Mouse (Mus musculus) forebrain, postnatal 0 days (tissue): Measurements from ENCODE around the gene Cpa2. TPM values are rescaled to one million over a fixed set of nuclear protein-coding genes. Genes with fewer than 3 reads are reported as not detected.

Experiments
- ATAC-seq: fragments of 200-750 bp; cut with Nextera tagmentation; 2 replicates; pipeline ENCODE4 v1.8.0; 2017; ENCODE audit warnings: mild to moderate bottlenecking, moderate library complexity
- DNase-seq: peaks from one replicate; pipeline ENCODE4 v3.0.0-alpha.2; 2015
- H3K27ac ChIP-seq: fragments of 300-500 bp; sonication (generic); 2 replicates; pipeline ENCODE4 v1.5.1; 2014; ENCODE audit warnings: low read depth, mild to moderate bottlenecking, antibody characterized with exemption, low read length, moderate library complexity, mixed read lengths
- H3K27me3 ChIP-seq: fragments of 300-500 bp; sonication (generic); 2 replicates; pipeline ENCODE4 v1.6.1; 2014; ENCODE audit warnings: mild to moderate bottlenecking, low read length, mixed read lengths; ENCODE audit not compliant: insufficient read depth
- H3K36me3 ChIP-seq: fragments of 300-500 bp; sonication (generic); 2 replicates; pipeline ENCODE4 v1.6.1; 2014; ENCODE audit warnings: mild to moderate bottlenecking, moderate library complexity; ENCODE audit not compliant: insufficient read depth
- H3K4me1 ChIP-seq: fragments of 300-500 bp; sonication (generic); 2 replicates; pipeline ENCODE4 v1.6.1; 2014; ENCODE audit warnings: antibody characterized with exemption; ENCODE audit not compliant: insufficient read depth
- H3K4me2 ChIP-seq: fragments of 300-500 bp; sonication (generic); 2 replicates; pipeline ENCODE4 v1.6.1; 2014; ENCODE audit warnings: low read depth, mild to moderate bottlenecking, moderate library complexity
- H3K4me3 ChIP-seq: fragments of 300-500 bp; sonication (generic); 2 replicates; pipeline ENCODE4 v1.5.1; 2014; ENCODE audit warnings: low read depth, low read length, mixed read lengths
- H3K9ac ChIP-seq: fragments of 300-500 bp; sonication (generic); 2 replicates; pipeline ENCODE4 v1.6.1; 2014; ENCODE audit warnings: mild to moderate bottlenecking
- H3K9me3 ChIP-seq: fragments of 300-500 bp; sonication (generic); 2 replicates; pipeline ENCODE4 v1.6.1; 2016; ENCODE audit warnings: low read length
- CTCF ChIP-seq: sonication (generic); IDR thresholded peaks from 2 replicates; pipeline ENCODE4 v1.5.1; 2016; ENCODE audit warnings: antibody characterized with exemption, control low read depth, low read depth
- WGBS: fragments of 180-500 bp; shearing (Covaris S2); extraction: QIAGEN DNeasy Blood & Tissue Kit; methylation state at CpG from one replicate; pipeline ENCODE4 v1.1.7; 2014; 5-methylcytosine and 5-hydroxymethylcytosine counted together
- polyA plus RNA-seq: library from polyadenylated mRNA; unstranded; fragments of >200 nt; fragmentation: Nextera tagmentation; extraction: Ambion mirVana; gene quantifications from 2 replicates; pipeline ENCODE4 v1.2.1, GENCODE M21; 2015
- total RNA-seq: library from RNA; depleted of rRNA; stranded (reverse); fragments of >200 nt; gene quantifications from 2 replicates; pipeline ENCODE4 v1.2.3, GENCODE M21; 2014

Gene Cpa2
- total and polyA plus RNA-seq, 2 experiments from 2014 or later = 10.0 to 16.6 TPM

DNA sequence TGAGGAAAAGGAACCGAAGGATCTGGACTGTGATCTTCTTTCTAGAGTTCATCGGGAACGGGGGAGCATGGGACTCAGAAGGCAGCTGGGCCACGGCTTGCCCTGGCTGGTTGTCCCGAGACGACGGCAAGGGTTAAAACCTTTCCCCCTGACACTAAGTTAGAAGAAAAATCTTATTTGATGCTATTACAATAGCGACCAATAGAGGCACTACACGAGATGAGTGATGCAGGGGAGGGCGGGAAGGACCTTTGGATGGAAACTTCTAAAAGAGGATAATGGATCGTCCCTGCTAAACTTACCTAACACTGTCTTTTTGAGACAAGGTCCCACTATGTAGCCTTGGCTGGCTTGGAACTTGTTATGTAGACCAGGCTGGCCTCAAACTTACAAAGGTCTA, 21.0 kb upstream of the Cpa2 start:
- Histone ChIP-seq H3K36me3 (no peaks in the 10 kb centered on the region), H3K27me3 (no peaks in the 10 kb centered on the region), H3K4me1 (no peaks in the 10 kb centered on the region), H3K4me3 (no peak overlapping the region), H3K9ac (no peak overlapping the region), H3K27ac (no peak overlapping the region), H3K4me2 (no peak overlapping the region), H3K9me3 (no peaks in the 10 kb centered on the region)
- DNase-seq = no peak
- ATAC-seq = no peak
- 66% methylated on average over 11 of the region's 11 CpGs for WGBS
- TF ChIP-seq CTCF = peak; percentile 28; the same call in 1 of the 2 replicates

DNA sequence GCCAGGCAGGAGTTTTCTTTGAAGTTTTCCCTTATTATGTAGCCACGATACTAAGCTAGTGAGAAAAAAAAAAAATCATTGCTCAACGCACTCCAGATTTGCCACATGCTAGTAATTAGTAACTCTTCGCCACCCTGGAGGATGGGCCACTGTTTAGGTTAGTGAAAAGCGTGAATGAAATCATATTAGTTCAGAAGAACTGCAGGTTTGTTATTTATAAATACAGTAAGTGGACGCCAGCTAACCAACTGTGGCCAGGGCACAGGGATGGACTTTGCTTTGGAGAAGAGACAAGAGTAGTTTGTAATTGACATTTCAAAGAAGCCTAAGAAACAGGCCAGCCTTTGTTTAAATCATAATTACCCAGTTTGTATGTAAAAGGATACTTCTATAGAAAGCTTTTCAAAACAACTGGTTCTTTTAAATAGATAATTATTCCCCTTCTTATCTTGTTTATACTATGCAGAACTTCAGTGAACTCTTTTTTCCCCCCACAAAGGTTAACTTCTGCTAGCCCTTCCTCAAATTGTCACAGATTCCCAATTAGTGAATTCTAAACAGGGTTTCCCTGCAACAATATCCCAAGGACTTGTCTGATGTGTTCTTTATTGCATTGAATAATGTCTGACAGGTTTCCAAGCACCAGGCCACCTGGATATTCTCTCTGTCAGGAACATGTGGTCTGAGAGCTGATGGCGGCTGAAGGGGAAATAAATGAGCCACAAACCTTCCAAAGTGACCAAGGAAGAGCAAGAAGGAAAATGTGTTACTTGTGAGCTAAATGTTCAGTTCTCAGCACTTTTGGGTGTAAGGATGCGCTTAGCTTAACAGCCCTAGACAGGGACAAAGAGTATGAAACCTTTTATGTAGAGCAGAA, 15.7 kb upstream of the Cpa2 start:
- no peak overlapping the region for H3K9ac ChIP-seq
- H3K4me3 ChIP-seq = no peak overlapping the region
- H3K27ac ChIP-seq = peak overlapping the region; percentile 21; the same call in 1 of the 2 replicates
- no peak for ATAC-seq
- no peaks in the 10 kb centered on the region for H3K27me3 ChIP-seq
- H3K4me1 ChIP-seq = peaks cover 7% of the 10 kb centered on the region
- no peak for TF ChIP-seq CTCF
- 21% methylated on average over 7 of the region's 7 CpGs for WGBS
- no peak for DNase-seq
- H3K36me3 ChIP-seq = no peaks in the 10 kb centered on the region
- H3K4me2 ChIP-seq = no peak overlapping the region
- no peaks in the 10 kb centered on the region for H3K9me3 ChIP-seq

DNA sequence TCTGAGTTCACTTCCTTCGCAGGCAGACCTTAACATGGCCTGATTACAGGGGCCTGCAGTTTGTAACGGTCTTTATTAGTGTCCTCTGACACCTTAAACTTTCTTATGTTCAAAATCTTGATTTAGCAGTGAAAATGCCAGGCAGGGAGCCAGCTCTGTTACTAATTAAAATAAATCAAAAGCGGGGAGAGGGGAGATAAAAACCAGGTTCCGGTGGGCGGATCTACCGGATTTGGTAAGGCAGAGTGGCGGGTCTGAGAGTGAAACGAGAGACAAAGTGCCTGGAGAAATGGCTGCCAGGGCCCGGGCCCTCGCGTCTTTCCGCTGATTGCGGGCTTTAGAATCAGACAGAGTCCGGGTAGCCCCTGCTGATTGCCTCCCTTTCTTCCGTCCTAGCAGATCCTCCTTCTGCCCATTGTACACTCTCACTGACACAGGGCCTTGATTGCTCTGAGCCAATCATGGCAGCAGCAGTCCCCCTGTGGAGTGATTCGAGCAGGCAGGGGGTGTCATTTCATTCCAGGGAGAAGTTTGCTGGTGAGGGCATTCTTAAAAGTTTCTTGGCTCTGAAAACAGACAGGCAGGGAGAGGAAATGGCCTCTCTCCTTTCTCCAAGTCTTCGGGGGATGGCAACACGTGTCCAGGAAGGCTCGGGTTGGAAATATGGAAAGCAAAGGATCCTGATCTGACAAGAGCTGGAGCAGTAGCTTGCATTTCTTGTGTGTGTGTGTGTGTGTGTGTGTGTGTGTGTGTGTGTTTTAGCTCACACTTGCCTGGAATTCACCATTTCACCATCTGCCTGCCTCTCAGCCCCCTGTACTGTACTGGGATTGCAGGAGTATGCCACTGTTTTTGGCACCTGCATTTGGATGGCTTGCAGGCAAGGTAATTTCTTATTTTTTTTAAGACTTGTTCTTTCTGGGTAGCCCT, 14.5 kb upstream of the Cpa2 start:
- peak overlapping the region; percentile 41 for H3K4me2 ChIP-seq
- TF ChIP-seq CTCF = 0 out of 2 replicates have a peak, but pooled peaks have one; percentile 5
- no peaks in the 10 kb centered on the region for H3K27me3 ChIP-seq
- H3K9me3 ChIP-seq = no peaks in the 10 kb centered on the region
- peaks cover 7% of the 10 kb centered on the region for H3K4me1 ChIP-seq
- DNase-seq (peak; percentile 69), ATAC-seq (peak; percentile 75)
- peak overlapping the region; percentile 67 for H3K27ac ChIP-seq
- 6% methylated on average over 19 of the region's 19 CpGs for WGBS
- peak overlapping the region; percentile 43 for H3K9ac ChIP-seq
- H3K36me3 ChIP-seq = no peaks in the 10 kb centered on the region
- H3K4me3 ChIP-seq = peak overlapping the region; percentile 4; the same call in 1 of the 2 replicates

DNA sequence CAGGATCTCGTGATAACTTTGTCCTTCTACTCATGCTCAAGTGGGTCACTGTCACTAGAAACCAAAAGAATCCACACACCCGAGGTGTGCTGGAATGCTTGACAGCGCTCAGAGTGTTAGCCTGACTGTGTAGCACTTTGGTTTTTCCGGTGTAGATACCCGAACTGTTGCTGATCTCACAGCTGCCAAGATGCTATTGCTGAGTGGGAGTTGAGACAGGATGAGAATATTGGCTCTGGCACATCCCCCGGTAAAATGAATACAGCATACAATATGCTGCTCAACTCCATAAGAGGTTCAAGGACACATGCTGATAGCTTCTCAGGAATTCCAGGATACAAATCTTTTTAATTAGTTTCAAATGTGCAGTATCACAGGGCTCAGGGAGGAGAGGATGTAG, 12.6 kb upstream of the Cpa2 start:
- Histone ChIP-seq H3K4me2 (no peak overlapping the region), H3K9me3 (no peaks in the 10 kb centered on the region), H3K27me3 (no peaks in the 10 kb centered on the region), H3K9ac (no peak overlapping the region), H3K4me3 (no peak overlapping the region), H3K36me3 (no peaks in the 10 kb centered on the region), H3K4me1 (peaks cover 7% of the 10 kb centered on the region), H3K27ac (no peak overlapping the region; the same call in 1 of the 2 replicates)
- no peak for TF ChIP-seq CTCF
- DNase-seq (no peak), ATAC-seq (no peak)
- WGBS = 58% methylated on average over 6 of the region's 6 CpGs

DNA sequence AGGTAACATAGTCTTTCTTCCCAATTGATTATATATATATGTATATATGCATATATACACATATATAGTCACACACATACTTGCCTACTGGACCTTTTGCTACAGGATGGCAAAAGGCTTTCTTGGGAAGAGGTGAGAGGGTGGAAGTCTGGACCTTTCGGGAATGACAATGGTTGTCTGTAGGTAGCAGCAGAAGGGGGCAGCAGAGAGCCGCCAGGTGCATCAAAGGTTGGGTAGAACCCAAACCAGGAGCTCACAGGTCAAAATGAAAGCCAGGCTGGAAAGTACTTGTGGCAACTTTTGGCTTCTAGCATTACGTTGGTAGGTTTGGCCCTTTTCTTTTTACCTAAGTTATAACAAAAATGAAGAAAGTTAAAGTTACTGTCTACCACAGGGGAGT, 6.0 kb upstream of the Cpa2 start:
- Histone ChIP-seq H3K27ac (no peak overlapping the region), H3K9ac (no peak overlapping the region), H3K36me3 (no peaks in the 10 kb centered on the region), H3K4me3 (no peak overlapping the region), H3K9me3 (no peaks in the 10 kb centered on the region), H3K4me2 (no peak overlapping the region), H3K27me3 (no peaks in the 10 kb centered on the region), H3K4me1 (no peaks in the 10 kb centered on the region)
- TF ChIP-seq CTCF = peak; percentile 36
- 48% methylated on average over 3 of the region's 3 CpGs for WGBS
- ATAC-seq = no peak
- no peak for DNase-seq

DNA sequence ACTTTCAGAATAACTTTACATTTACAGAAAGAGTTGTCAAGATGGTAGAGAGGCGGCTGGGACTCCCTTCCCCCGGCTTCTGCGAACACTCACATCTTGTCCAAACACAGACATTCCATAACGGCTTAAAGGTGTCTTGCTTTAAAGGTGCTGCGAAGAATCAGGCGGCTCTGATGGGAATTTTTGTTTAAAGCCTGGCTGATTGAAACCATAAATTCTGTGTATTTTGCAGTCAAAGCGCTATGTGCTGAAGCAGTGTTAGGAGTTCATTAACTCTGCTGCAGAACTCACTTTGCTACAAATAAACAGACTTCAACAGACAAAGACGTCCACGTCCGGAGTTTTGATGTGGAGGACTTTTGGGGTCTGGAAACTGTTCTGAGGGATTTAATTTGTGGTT, 3.1 kb upstream of the Cpa2 start:
- ATAC-seq = no peak
- WGBS = 57% methylated on average over 10 of the region's 10 CpGs
- no peak overlapping the region for H3K4me2 ChIP-seq
- H3K9ac ChIP-seq = no peak overlapping the region
- no peak overlapping the region for H3K4me3 ChIP-seq
- no peaks in the 10 kb centered on the region for H3K36me3 ChIP-seq
- no peak overlapping the region for H3K27ac ChIP-seq
- no peaks in the 10 kb centered on the region for H3K4me1 ChIP-seq
- TF ChIP-seq CTCF = no peak
- H3K9me3 ChIP-seq = no peaks in the 10 kb centered on the region
- H3K27me3 ChIP-seq = no peaks in the 10 kb centered on the region
- DNase-seq = no peak
